Mouse (Mus musculus) megakaryocyte, embryonic 14.5 days (primary cell): Measurements from ENCODE around the gene Stat5b.

Experiments
- FLI1 ChIP-seq: IDR thresholded peaks from 2 replicates; pipeline ENCODE4 v1.6.1; 2012; ENCODE audit warnings: low read length, inconsistent platforms, mixed read lengths
- GATA1 ChIP-seq: IDR thresholded peaks from 3 replicates; pipeline ENCODE4 v1.6.1; 2012; ENCODE audit warnings: mixed read lengths, low read length, inconsistent platforms, borderline replicate concordance

GRCm38 (mm10) chr11:100853018-100853417, 2.5 kb upstream of the Stat5b start:
- no peak for TF ChIP-seq GATA1
- no peak for TF ChIP-seq FLI1
